Mouse (Mus musculus): ENCODE measurements around the gene Baz1b.

- TF ChIP-seq CTCF (IDR thresholded peaks at IDR 0.05; ENCODE audit: low read depth, low read length) (no peak), POLR2A (IDR thresholded peaks at IDR 0.05; ENCODE audit: insufficient read depth, low read length) (no peak)
Measured at GRCm38 (mm10) chr5:135248956-135249676, 62.1 kb downstream of the Baz1b start.
